Mouse (Mus musculus) hindbrain, postnatal 0 days (tissue): Measurements from ENCODE around the gene Foxa1. TPM values are rescaled to one million over a fixed set of nuclear protein-coding genes. Genes with fewer than 3 reads are reported as not detected.

Source experiments
- ATAC-seq: fragments of 200-750 bp; cut with Nextera tagmentation; 2 replicates; pipeline ENCODE4 v1.8.0; 2017; ENCODE audit warnings: mild to moderate bottlenecking, moderate TSS enrichment, moderate library complexity
- DNase-seq: peaks from one replicate; pipeline ENCODE4 v3.0.0-alpha.2; 2015; ENCODE audit warnings: low spot score
- H3K27ac ChIP-seq: fragments of 300-500 bp; sonication (generic); 2 replicates; pipeline ENCODE4 v1.5.1; 2014; ENCODE audit warnings: mild to moderate bottlenecking
- H3K27me3 ChIP-seq: fragments of 300-500 bp; sonication (generic); 2 replicates; pipeline ENCODE4 v1.6.1; 2014; ENCODE audit warnings: low read length, mixed read lengths; ENCODE audit not compliant: insufficient read depth
- H3K36me3 ChIP-seq: fragments of 300-500 bp; sonication (generic); 2 replicates; pipeline ENCODE4 v1.6.1; 2014; ENCODE audit warnings: low read length, mixed read lengths; ENCODE audit not compliant: insufficient read depth
- H3K4me1 ChIP-seq: fragments of 300-500 bp; sonication (generic); 2 replicates; pipeline ENCODE4 v1.6.1; 2014; ENCODE audit warnings: antibody characterized with exemption, low read length, mixed read lengths; ENCODE audit not compliant: insufficient read depth
- H3K4me2 ChIP-seq: fragments of 300-500 bp; sonication (generic); 2 replicates; pipeline ENCODE4 v1.6.1; 2014; ENCODE audit warnings: low read depth, mild to moderate bottlenecking, low read length, moderate library complexity, mixed read lengths
- H3K4me3 ChIP-seq: fragments of 300-500 bp; sonication (generic); 2 replicates; pipeline ENCODE4 v1.5.1; 2014; ENCODE audit warnings: low read length
- H3K9ac ChIP-seq: fragments of 300-500 bp; sonication (generic); replicated peaks from 2 replicates; pipeline ENCODE4 v1.6.1; 2014; ENCODE audit warnings: mild to moderate bottlenecking, low read length, moderate library complexity, mixed read lengths
- H3K9me3 ChIP-seq: fragments of 300-500 bp; sonication (generic); 2 replicates; pipeline ENCODE4 v1.6.1; 2016; ENCODE audit warnings: low read length, mixed read lengths
- CTCF ChIP-seq: IDR thresholded peaks from 2 replicates; pipeline ENCODE4 v1.5.1; 2016; ENCODE audit warnings: antibody characterized with exemption, control low read depth, low read depth
- WGBS: fragments of 180-500 bp; shearing (Covaris S2); extraction: QIAGEN DNeasy Blood & Tissue Kit; methylation state at CpG from one replicate; pipeline ENCODE4 v1.1.7; 2014; 5-methylcytosine and 5-hydroxymethylcytosine counted together
- polyA plus RNA-seq: library from polyadenylated mRNA; unstranded; fragments of >200 nt; fragmentation: Nextera tagmentation; extraction: Ambion mirVana; gene quantifications from 2 replicates; pipeline ENCODE4 v1.2.1, GENCODE M21; 2015
- total RNA-seq: library from RNA; depleted of rRNA; stranded (reverse); fragments of >200 nt; gene quantifications from 2 replicates; pipeline ENCODE4 v1.2.3, GENCODE M21; 2014

Foxa1 gene
- total and polyA plus RNA-seq, 2 experiments from 2014 or later = 0.20 to 0.73 TPM

DNA sequence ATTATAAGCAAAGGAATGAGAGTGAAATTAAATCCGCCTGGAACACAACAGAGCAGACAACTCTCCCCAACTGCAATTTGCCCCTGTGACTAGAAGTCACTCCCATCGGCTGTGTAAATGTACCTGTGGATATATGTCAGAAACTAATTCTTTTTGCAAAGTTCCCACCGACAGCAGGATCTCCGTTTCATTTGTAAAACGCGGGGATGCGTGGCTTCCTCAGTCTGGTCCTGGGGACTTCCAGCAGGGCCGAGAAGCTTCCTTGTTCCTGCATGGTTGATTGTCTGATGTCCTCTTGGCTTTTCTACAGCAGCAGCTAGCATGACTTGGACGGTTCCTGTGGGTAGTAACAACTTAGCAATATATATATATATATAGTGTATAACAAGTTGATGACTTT is 1.2 kb upstream of the Foxa1 start:
- H3K27ac ChIP-seq = no peak overlapping the region
- H3K9me3 ChIP-seq = no peaks in the 10 kb centered on the region
- H3K9ac ChIP-seq = no peak overlapping the region
- H3K4me3 ChIP-seq = no peak overlapping the region
- 3% methylated on average over 9 of the region's 9 CpGs for WGBS
- DNase-seq (no peak), ATAC-seq (no peak)
- TF ChIP-seq CTCF = no peak
- H3K4me2 ChIP-seq = no peak overlapping the region
- H3K36me3 ChIP-seq = no peaks in the 10 kb centered on the region
- H3K4me1 ChIP-seq = 0 out of 2 replicates have a peak, but pooled peaks cover 7% of the 10 kb centered on the region
- H3K27me3 ChIP-seq = peaks cover 97% of the 10 kb centered on the region

DNA sequence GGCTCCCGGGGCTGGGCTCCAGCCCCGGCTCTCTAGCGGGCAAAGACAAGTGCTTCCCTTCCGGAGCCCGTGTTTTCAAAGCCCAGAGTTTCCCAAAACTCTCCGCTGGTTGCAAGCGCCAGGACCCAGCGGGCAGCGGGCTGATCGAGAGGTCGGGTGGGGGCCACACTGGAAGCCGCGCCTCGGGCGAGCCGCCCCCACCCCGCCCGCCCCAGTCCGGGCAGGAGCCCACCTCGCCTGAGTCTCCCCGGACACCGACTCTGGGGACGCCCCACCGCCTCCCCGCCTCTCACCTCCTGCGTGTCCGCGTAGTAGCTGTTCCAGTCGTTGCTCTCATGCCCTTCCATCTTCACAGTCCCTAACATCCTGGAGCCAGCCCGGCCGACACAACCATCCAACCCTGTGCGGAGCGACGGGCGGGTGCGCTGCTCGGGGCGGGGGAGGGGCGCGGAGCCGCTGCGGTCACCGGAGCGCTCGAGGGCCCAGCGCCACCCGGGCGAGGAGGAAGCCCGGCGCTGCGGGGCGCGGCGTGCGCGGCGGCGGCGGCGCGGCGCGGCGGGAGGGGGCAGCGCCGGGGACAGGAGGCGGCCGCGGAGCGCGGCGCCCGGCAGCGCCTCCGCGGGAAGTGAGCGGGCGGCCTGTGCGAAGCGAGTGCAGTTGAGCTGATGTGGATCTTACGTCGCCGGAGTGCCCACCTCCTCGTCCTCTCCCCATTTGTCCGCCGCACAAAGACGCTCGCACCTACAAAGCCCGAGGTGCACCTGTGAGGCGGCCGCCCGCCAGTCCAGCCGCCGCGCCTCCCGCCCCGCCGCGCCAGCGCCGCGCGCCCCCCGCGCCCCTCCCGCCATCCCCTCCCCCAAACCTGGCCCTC is 1.1 kb downstream of the Foxa1 start:
- DNase-seq = no peak
- TF ChIP-seq CTCF = no peak
- Histone ChIP-seq H3K27me3 (peaks cover 96% of the 10 kb centered on the region), H3K36me3 (no peaks in the 10 kb centered on the region), H3K4me2 (peak overlapping the region; percentile 64), H3K9me3 (no peaks in the 10 kb centered on the region), H3K4me3 (peak overlapping the region; percentile 37), H3K4me1 (0 out of 2 replicates have a peak, but pooled peaks cover 7% of the 10 kb centered on the region), H3K27ac (no peak overlapping the region), H3K9ac (0 out of 2 replicates have a peak overlapping the region, but pooled peaks have one; percentile 17)
- WGBS = 1% methylated on average over 101 of the region's 106 CpGs
- peak; percentile 28; the same call in 1 of the 2 replicates for ATAC-seq

- 2% methylated on average over 31 of the region's 31 CpGs for WGBS
Measured at GRCm38 (mm10) chr12:57544641-57545370, 1.9 kb downstream of the Foxa1 start.

GRCm38 (mm10) chr12:57543627-57543991 is 3.1 kb downstream of the Foxa1 start:
- no peaks in the 10 kb centered on the region for H3K9me3 ChIP-seq
- no peak overlapping the region for H3K27ac ChIP-seq
- ATAC-seq (no peak), DNase-seq (no peak)
- 1% methylated on average over 10 of the region's 10 CpGs for WGBS
- no peak overlapping the region for H3K4me2 ChIP-seq
- H3K36me3 ChIP-seq = no peaks in the 10 kb centered on the region
- H3K27me3 ChIP-seq = peaks cover 82% of the 10 kb centered on the region
- 0 out of 2 replicates have a peak, but pooled peaks cover 7% of the 10 kb centered on the region for H3K4me1 ChIP-seq
- no peak overlapping the region for H3K9ac ChIP-seq
- no peak overlapping the region for H3K4me3 ChIP-seq
- no peak for TF ChIP-seq CTCF

More at GRCm38 (mm10) chr12:57544641-57545370, 1.9 kb downstream of the Foxa1 start:
- Histone ChIP-seq H3K36me3 (no peaks in the 10 kb centered on the region), H3K4me3 (peak overlapping the region; percentile 37), H3K27ac (no peak overlapping the region), H3K4me2 (peak overlapping the region; percentile 64), H3K4me1 (0 out of 2 replicates have a peak, but pooled peaks cover 7% of the 10 kb centered on the region), H3K9ac (no peak overlapping the region), H3K27me3 (peaks cover 88% of the 10 kb centered on the region), H3K9me3 (no peaks in the 10 kb centered on the region)
- peak; percentile 59 for TF ChIP-seq CTCF
- DNase-seq (peak; percentile 78), ATAC-seq (no peak)

GRCm38 (mm10) chr12:57542746-57543626 is 3.7 kb downstream of the Foxa1 start:
- H3K9ac ChIP-seq = no peak overlapping the region
- no peak for TF ChIP-seq CTCF
- no peak overlapping the region for H3K27ac ChIP-seq
- H3K4me3 ChIP-seq = no peak overlapping the region
- H3K9me3 ChIP-seq = no peaks in the 10 kb centered on the region
- 0 out of 2 replicates have a peak, but pooled peaks have one; percentile 22 for ATAC-seq
- H3K27me3 ChIP-seq = peaks cover 80% of the 10 kb centered on the region
- H3K4me2 ChIP-seq = no peak overlapping the region
- WGBS = 2% methylated on average over 63 of the region's 63 CpGs
- no peaks in the 10 kb centered on the region for H3K36me3 ChIP-seq
- 0 out of 2 replicates have a peak, but pooled peaks cover 7% of the 10 kb centered on the region for H3K4me1 ChIP-seq
- no peak for DNase-seq
